Mouse (Mus musculus) embryo, embryonic 10 days (tissue): ENCODE data around the gene Hmgxb4.

Experiments
- DNase-seq: peaks from one replicate; pipeline ENCODE4 v3.0.0-alpha.2; 2015; ENCODE audit warnings: low spot score

Gene Hmgxb4

GRCm38 (mm10) chr8:75071627-75072346, 78.6 kb downstream of the Hmgxb4 start:
- peak; percentile 93 for DNase-seq

DNA sequence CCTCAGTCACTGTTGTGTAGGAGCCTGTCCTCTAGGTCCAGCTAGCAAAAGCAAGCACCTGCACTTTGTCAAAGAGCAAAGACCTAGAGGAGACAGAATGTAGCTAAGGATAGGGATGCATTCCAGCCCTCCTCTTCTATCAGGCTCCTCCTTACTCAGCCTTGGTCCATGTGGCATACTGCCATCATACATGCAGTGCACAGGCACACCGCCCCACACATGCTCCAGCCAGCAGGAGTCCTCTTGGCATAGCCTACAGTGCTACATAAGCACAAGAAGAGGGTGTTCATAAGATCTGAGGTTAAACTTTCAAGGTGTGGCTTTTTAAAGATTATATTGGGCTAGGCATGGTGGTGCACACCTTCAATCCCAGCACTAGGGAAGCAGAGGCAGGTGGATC, 81.7 kb downstream of the Hmgxb4 start:
- no peak for DNase-seq

- no peak for DNase-seq
Observed at GRCm38 (mm10) chr8:75078215-75078614, 85.1 kb downstream of the Hmgxb4 start.

GRCm38 (mm10) chr8:75078851-75079250, 85.7 kb downstream of the Hmgxb4 start:
- no peak for DNase-seq
